In the genomic region with DNA sequence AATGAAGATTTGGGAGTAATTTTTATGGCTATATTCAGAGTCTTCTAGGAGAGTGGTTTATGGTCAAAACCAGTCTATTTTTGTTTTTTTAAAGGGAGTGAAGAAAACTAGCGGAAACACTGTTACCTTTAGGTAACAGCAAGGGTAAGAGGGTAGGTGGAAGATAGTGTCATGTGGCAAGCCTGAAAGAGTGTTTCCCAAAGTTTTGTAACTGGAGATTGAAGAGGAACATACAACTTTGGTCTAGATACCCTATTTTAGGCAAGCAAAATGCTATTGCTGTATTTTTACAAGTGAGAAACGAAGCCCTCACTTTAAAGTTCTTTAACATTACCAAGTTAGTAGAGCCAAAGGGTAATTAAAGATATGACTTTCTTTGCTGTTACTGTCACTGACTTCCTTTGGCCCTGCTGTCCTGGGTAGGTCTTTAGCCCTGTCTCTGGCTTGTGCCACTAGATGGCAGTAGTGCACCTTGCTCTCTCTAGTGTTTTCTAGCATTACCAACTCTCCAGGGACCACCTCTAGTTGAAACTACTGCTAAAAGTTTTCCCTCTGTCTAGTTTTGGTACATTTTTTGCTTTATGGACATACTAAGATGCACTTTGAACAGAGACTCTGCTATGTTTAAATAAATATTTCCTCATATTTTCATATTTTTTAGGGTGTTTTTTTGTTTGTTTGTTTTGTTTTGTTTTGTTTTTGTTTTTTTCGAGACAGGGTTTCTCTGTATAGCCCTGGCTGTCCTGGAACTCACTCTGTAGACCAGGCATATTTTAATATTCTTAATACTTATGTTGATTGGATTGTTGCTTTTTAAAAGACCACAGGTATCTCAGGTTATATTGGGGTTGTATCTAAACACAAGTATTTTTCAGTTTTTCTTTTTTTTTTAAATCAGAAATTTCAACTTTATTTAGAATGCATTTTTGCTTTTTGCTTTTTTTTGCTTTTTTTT, we compare ENCODE assay signal across 8 mouse cellular contexts.
A peak's percentile ranks its signal among the peaks of the same experiment; 100 is the strongest.
DNase-seq lines count a peak whose midpoint lies in the region; ATAC-seq and TF ChIP-seq lines count a peak whose summit lies in the region.

No protein-coding gene starts in this region.

- no peak overlapping the region for H3K4me3 ChIP-seq in ES-Bruce4 (ENCODE audit: low read depth, low read length)
- H3K4me3 ChIP-seq in forebrain, embryonic 13.5 days: no peak overlapping the region
- H3K4me3 ChIP-seq in lung, embryonic 16.5 days (ENCODE audit: low read length): no peak overlapping the region

- H3K36me3 ChIP-seq in ES-Bruce4 (ENCODE audit: control insufficient read depth, insufficient read depth, low read length, poor library complexity, severe bottlenecking): no peaks in the 10 kb centered on the region
- H3K36me3 ChIP-seq in forebrain, embryonic 13.5 days (ENCODE audit: poor library complexity, severe bottlenecking): no peaks in the 10 kb centered on the region
- H3K36me3 ChIP-seq in lung, embryonic 16.5 days (ENCODE audit: control insufficient read depth, insufficient read depth, low read length): no peaks in the 10 kb centered on the region

- no peaks in the 10 kb centered on the region for H3K4me1 ChIP-seq in ES-Bruce4 (ENCODE audit: control insufficient read depth, insufficient read depth, low read length)
- no peaks in the 10 kb centered on the region for H3K4me1 ChIP-seq in forebrain, embryonic 13.5 days
- H3K4me1 ChIP-seq in lung, embryonic 16.5 days (replicated peaks; ENCODE audit: control insufficient read depth, insufficient read depth, low read length): no peaks in the 10 kb centered on the region

- ATAC-seq in forebrain, embryonic 13.5 days: peak; percentile 89
- peak; percentile 81 for ATAC-seq in lung, embryonic 16.5 days (ENCODE audit: low read depth)

- TF ChIP-seq CTCF in ES-Bruce4 (IDR thresholded peaks at IDR 0.05; ENCODE audit: low read depth, low read length): peak; percentile 85

- peak; percentile 81 for DNase-seq in c-Kit-positive CD71-negative TER-119-negative erythroid progenitor cells, embryonic 14.5 days (ENCODE audit: low read depth)
- peak; percentile 91 for DNase-seq in heart, postnatal 4 days
- peak; percentile 60 to 86 for DNase-seq in layer of hippocampus, adult 8-10 months (ENCODE audit: low spot score in 2 of 2)
- DNase-seq in ovary, postnatal 36 days (ENCODE audit: low spot score): peak; percentile 70
- peak; percentile 54 to 86 for DNase-seq in thymus, postnatal 10 days (ENCODE audit: low spot score in 2 of 2)

- H3K9me3 ChIP-seq in ES-Bruce4 (replicated peaks; ENCODE audit: control insufficient read depth, insufficient read depth, low read length, poor library complexity, severe bottlenecking): no peaks in the 10 kb centered on the region
- no peaks in the 10 kb centered on the region for H3K9me3 ChIP-seq in forebrain, embryonic 13.5 days (replicated peaks)
- H3K9me3 ChIP-seq in lung, embryonic 16.5 days (ENCODE audit: control insufficient read depth, low read length): no peaks in the 10 kb centered on the region

- no peak overlapping the region for H3K9ac ChIP-seq in ES-Bruce4 (ENCODE audit: low read depth, poor library complexity, severe bottlenecking)
- no peak overlapping the region for H3K9ac ChIP-seq in forebrain, embryonic 13.5 days
- no peak overlapping the region for H3K9ac ChIP-seq in lung, embryonic 16.5 days (ENCODE audit: low read length)

- WGBS in forebrain, embryonic 13.5 days: 55% methylated on average over 3 of the region's 3 CpGs
- WGBS in lung, embryonic 16.5 days: 57% methylated on average over 3 of the region's 3 CpGs

- no peak overlapping the region for H3K4me2 ChIP-seq in forebrain, embryonic 13.5 days
- no peak overlapping the region for H3K4me2 ChIP-seq in lung, embryonic 16.5 days (ENCODE audit: low read depth, low read length)

- TF ChIP-seq POLR2A in ES-Bruce4 (IDR thresholded peaks at IDR 0.05; ENCODE audit: insufficient read depth, low read length): no peak

- H3K27me3 ChIP-seq in ES-Bruce4 (ENCODE audit: control insufficient read depth, insufficient read depth, low read length, poor library complexity, severe bottlenecking): no peaks in the 10 kb centered on the region
- H3K27me3 ChIP-seq in forebrain, embryonic 13.5 days: no peaks in the 10 kb centered on the region
- H3K27me3 ChIP-seq in lung, embryonic 16.5 days (ENCODE audit: control insufficient read depth, insufficient read depth, low read depth, low read length): no peaks in the 10 kb centered on the region

- no peak overlapping the region for H3K27ac ChIP-seq in ES-Bruce4 (ENCODE audit: insufficient read depth, low read length)
- H3K27ac ChIP-seq in forebrain, embryonic 13.5 days: no peak overlapping the region
- no peak overlapping the region for H3K27ac ChIP-seq in lung, embryonic 16.5 days (ENCODE audit: low read length)

- TF ChIP-seq EP300 in ES-Bruce4 (IDR thresholded peaks at IDR 0.05; ENCODE audit: insufficient read depth, low read depth, low read length): no peak
